Mouse (Mus musculus) E14TG2a.4 (cell line): Measurements from ENCODE around the gene Il5ra.

Experiments
- H3K27me3 ChIP-seq: 2 replicates; pipeline ENCODE4 v1.6.1; 2014; ENCODE audit warnings: low read length, control low read depth; ENCODE audit not compliant: insufficient read depth
- H3K36me3 ChIP-seq: 2 replicates; pipeline ENCODE4 v1.6.1; 2014; ENCODE audit warnings: low read length, control low read depth; ENCODE audit not compliant: insufficient read depth
- H3K4me1 ChIP-seq: replicated peaks from 2 replicates; pipeline ENCODE4 v1.6.1; 2014; ENCODE audit warnings: low read depth, low read length, control low read depth
- H3K4me3 ChIP-seq: replicated peaks from 2 replicates; pipeline ENCODE4 v1.5.1; 2014; ENCODE audit warnings: mild to moderate bottlenecking, low read length
- H3K9me3 ChIP-seq: 2 replicates; pipeline ENCODE4 v1.6.1; 2014; ENCODE audit warnings: low read length, control low read depth
- CTCF ChIP-seq: conservative IDR thresholded peaks from 2 replicates; pipeline ENCODE4 v1.5.1; 2014; ENCODE audit warnings: low read length
- NANOG ChIP-seq: IDR thresholded peaks from 2 replicates; pipeline ENCODE4 v1.6.1; 2014; ENCODE audit warnings: borderline replicate concordance, low read length, mixed read lengths
- POU5F1 ChIP-seq: IDR thresholded peaks from 2 replicates; pipeline ENCODE4 v1.6.1; 2014; ENCODE audit warnings: low read length, borderline replicate concordance

Il5ra gene

DNA sequence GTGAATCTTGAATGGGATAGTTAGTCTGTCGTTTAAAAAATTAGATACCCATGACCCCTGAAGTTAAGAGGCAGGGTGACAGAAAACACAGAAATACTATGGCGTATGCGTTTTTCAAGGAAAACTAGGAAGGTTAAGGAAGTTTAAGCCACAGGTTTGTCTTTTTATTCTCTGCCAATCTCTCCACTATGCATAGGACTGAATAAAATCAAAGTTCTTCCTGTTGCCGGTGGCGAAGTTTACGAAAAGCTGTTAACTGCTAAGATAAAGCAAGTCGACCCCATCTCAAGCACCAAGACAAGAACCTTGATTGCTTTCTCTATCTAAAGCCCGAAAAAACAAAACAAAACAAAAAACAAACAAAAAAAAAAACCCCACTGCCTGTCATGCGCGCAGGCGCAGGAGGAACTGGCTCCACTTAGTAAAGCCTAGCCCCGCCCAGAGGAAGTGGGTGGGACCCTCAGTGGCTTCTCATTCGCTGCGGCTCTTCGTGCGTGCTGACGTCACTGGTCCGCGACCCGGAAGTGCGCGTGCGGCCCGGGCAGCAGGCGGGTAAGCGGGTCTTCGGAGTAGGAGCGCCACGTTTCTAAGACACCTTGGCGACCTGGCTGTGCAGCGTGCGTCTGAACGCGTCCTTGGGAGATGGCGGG lies 19.9 kb upstream of the Il5ra start, which contains the start of gene Trnt1:
Trnt1 (plus strand) TSS at position 481 of the 650 bp plus-strand sequence.
- peaks cover 15% of the 10 kb centered on the region for H3K4me1 ChIP-seq
- H3K9me3 ChIP-seq, result no peaks in the 10 kb centered on the region
- TF ChIP-seq NANOG (no peak), POU5F1 (no peak), CTCF (no peak)
- H3K27me3 ChIP-seq, result no peaks in the 10 kb centered on the region
- H3K36me3 ChIP-seq, result peaks cover 33% of the 10 kb centered on the region
- peak within 1 kb of the TSS; percentile 88 for H3K4me3 ChIP-seq

- Histone ChIP-seq H3K9me3 (no peaks in the 10 kb centered on the region), H3K4me1 (peaks cover 15% of the 10 kb centered on the region), H3K4me3 (no peak overlapping the region), H3K36me3 (peaks cover 13% of the 10 kb centered on the region), H3K27me3 (no peaks in the 10 kb centered on the region)
- TF ChIP-seq NANOG (no peak), CTCF (no peak), POU5F1 (no peak)
These were observed 17.9 kb upstream of the Il5ra start for GRCm38 (mm10) chr6:106766774-106767173.

- Histone ChIP-seq H3K27me3 (no peaks in the 10 kb centered on the region), H3K36me3 (0 out of 2 replicates have a peak, but pooled peaks cover 6% of the 10 kb centered on the region), H3K4me1 (peaks cover 15% of the 10 kb centered on the region), H3K4me3 (no peak overlapping the region), H3K9me3 (no peaks in the 10 kb centered on the region)
- no peak for TF ChIP-seq NANOG
- no peak for TF ChIP-seq POU5F1
- no peak for TF ChIP-seq CTCF
These were observed 17.1 kb upstream of the Il5ra start for GRCm38 (mm10) chr6:106765892-106766291.

DNA sequence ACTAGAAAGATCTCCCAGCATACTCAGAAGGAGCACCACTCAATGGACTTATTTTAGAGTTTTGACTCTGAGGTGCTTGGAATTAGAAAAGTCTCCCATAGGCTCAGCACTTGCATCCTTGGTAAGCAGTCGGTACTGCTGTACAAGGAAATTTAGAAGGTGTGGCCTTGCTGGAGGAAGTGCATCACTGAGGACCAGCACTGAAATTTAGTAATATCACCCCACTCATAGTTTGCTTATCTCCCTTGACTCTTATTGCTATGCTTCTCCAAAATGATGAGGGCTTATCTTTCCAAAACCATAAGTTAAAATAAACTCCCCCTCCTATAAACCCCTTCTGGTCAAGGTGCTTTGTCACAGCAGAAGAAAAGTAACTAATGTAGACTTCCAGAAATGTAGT lies 12.6 kb upstream of the Il5ra start:
- Histone ChIP-seq H3K4me1 (no peaks in the 10 kb centered on the region), H3K27me3 (0 out of 2 replicates have a peak, but pooled peaks cover 6% of the 10 kb centered on the region), H3K36me3 (no peaks in the 10 kb centered on the region), H3K4me3 (no peak overlapping the region), H3K9me3 (no peaks in the 10 kb centered on the region)
- no peak for TF ChIP-seq NANOG
- TF ChIP-seq CTCF, result no peak
- no peak for TF ChIP-seq POU5F1

DNA sequence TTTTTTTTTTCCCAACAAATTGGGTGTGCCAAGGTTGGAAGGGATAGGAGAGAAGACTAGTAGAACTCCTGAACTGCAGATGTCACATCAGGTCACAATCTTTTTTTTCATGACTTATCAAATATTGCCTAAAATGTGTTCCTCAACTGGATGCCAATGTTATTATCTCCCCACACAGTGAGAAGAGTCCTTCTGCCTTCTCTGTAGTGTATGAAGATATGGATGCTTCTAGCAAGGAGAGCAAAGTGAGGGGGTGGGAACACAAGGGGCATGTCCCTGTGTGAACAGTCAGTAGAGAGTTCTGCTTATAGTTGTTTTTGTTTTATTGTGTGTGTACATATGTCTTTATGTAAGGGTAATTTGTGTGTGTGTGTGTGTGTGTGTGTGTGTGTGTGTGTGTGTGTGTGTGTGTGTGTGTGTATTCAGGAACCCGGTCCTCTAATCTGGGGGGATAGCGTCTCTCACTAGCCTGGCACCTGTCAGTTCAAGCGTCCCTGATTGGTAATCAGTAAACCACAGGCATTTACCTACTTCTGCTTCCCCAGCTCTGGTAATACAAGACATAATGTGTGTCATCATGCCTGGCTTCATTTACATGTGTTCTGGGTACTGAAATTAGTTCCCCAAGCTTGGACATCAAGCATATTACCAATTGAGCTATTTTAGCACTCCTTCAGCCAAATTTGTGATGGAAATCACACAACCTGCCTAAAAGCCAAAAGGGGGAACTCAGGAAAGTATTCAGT lies 11.8 kb upstream of the Il5ra start:
- Histone ChIP-seq H3K9me3 (no peaks in the 10 kb centered on the region), H3K4me1 (no peaks in the 10 kb centered on the region), H3K4me3 (no peak overlapping the region), H3K27me3 (0 out of 2 replicates have a peak, but pooled peaks cover 6% of the 10 kb centered on the region), H3K36me3 (no peaks in the 10 kb centered on the region)
- TF ChIP-seq POU5F1 (no peak), NANOG (no peak), CTCF (no peak)

- Histone ChIP-seq H3K27me3 (0 out of 2 replicates have a peak, but pooled peaks cover 6% of the 10 kb centered on the region), H3K9me3 (no peaks in the 10 kb centered on the region), H3K4me1 (no peaks in the 10 kb centered on the region), H3K36me3 (no peaks in the 10 kb centered on the region), H3K4me3 (no peak overlapping the region)
- no peak for TF ChIP-seq NANOG
These were observed 9.5 kb upstream of the Il5ra start for GRCm38 (mm10) chr6:106758299-106758698.

DNA sequence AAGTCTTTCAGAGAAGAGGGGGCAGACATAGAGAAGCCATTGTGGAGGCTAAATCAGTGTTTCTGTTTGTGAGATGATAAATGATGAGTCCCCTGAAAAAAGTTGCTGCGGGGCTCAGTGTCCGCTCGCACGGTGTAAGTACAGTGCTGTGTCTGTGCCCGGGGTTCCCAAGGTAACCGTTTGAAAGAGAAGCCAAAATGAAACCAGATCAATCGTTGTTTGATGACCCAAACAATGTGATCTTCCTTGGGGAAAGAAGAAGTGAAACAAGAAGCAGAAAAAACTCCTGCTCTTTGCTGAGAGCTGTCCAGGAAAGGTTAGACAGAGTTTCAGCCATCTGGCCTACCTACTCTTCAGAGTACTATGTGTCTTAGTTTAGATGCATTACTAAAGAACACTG lies 1.5 kb upstream of the Il5ra start:
- H3K4me1 ChIP-seq, result no peaks in the 10 kb centered on the region
- H3K27me3 ChIP-seq, result no peaks in the 10 kb centered on the region
- no peak for TF ChIP-seq POU5F1
- no peaks in the 10 kb centered on the region for H3K36me3 ChIP-seq
- no peak overlapping the region for H3K4me3 ChIP-seq
- H3K9me3 ChIP-seq, result no peaks in the 10 kb centered on the region

GRCm38 (mm10) chr6:106747804-106748203 lies 1.0 kb downstream of the Il5ra start:
- no peak for TF ChIP-seq POU5F1
- no peak for TF ChIP-seq NANOG
- no peak for TF ChIP-seq CTCF
- H3K9me3 ChIP-seq, result no peaks in the 10 kb centered on the region
- H3K27me3 ChIP-seq, result no peaks in the 10 kb centered on the region
- H3K36me3 ChIP-seq, result no peaks in the 10 kb centered on the region
- no peaks in the 10 kb centered on the region for H3K4me1 ChIP-seq
- H3K4me3 ChIP-seq, result no peak overlapping the region

DNA sequence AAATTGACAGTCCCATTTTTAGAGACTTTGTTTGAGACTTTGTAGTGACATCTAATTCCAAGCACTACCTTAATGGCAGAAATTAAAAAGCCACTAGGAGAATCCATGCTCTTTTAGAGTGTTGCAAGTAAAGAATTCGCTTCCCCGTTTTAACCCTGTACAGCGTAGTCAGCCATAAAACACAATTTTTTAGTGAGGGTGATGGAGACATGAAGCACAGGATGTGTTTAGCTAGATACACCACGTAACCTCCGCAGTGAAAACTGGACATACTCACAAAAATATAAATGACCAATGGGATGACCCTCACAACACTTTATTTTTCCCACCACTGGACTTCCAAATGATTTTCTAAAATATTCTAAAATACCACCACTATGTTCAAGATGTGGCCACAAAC lies 1.6 kb downstream of the Il5ra start:
- no peaks in the 10 kb centered on the region for H3K9me3 ChIP-seq
- no peak for TF ChIP-seq CTCF
- TF ChIP-seq POU5F1, result no peak
- no peak for TF ChIP-seq NANOG
- no peak overlapping the region for H3K4me3 ChIP-seq
- H3K27me3 ChIP-seq, result no peaks in the 10 kb centered on the region
- no peaks in the 10 kb centered on the region for H3K36me3 ChIP-seq
- H3K4me1 ChIP-seq, result no peaks in the 10 kb centered on the region
